ENCODE assay signal across 23 mouse cellular contexts in the genomic region with DNA sequence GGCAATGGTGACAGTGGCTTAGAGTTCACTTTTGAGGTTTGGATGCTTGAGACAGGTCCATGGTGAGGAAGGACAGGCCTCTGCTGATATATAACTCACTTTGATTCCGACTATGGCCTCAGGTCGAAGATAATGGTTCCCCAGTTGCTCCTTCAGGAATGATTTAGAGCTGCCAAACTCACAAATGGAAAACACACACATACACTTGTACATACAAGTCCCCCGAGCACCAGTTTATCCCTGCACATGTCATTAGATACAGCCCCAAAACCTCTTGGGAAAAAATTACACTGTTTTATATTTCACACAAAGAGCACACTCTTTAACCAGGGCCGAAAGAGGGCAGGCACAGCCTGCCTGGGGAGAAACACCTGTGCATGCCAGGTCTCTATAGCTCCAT. TPM values are rescaled to one million over a fixed set of nuclear protein-coding genes. Genes with fewer than 3 reads are reported as not detected.
"Had no signal": no experiment of that assay in that cellular context is flagged by ENCODE, and none has a peak within 500 bp of the region (broad histone marks: within the 10 kb centered on the region; RNA-seq: fewer than 3 reads in every experiment).

No protein-coding gene starts in this region.

- ATAC-seq: intestine, embryonic 15.5 days; liver, postnatal 0 days; lung, postnatal 0 days; midbrain, embryonic 15.5 days had no signal

- H3K27ac ChIP-seq: intestine, embryonic 15.5 days; kidney, postnatal 0 days; left cerebral cortex, adult 2 months; limb, embryonic 15.5 days; liver, embryonic 14.5 days; midbrain, embryonic 12.5 days; midbrain, embryonic 15.5 days; neural tube, embryonic 12.5 days; neural tube, embryonic 15.5 days; stomach, embryonic 15.5 days had no signal

- DNase-seq: kidney, postnatal 25 days; layer of hippocampus, postnatal 36 days; liver, postnatal 0 days; lung, embryonic 14.5 days; lung, postnatal 36 days; right cerebral cortex, adult 18-20 months; right cerebral cortex, postnatal 14 days; right cerebral cortex, postnatal 4 days; thymus, adult 2 months; thymus, postnatal 14 days had no signal

- H3K4me2 ChIP-seq: intestine, embryonic 15.5 days; limb, embryonic 15.5 days; liver, embryonic 11.5 days; lung, embryonic 14.5 days; midbrain, embryonic 12.5 days; midbrain, embryonic 15.5 days; neural tube, embryonic 12.5 days; neural tube, embryonic 15.5 days; stomach, embryonic 15.5 days had no signal

- H3K4me1 ChIP-seq: intestine, embryonic 15.5 days; megakaryocyte, embryonic 14.5 days; midbrain, embryonic 12.5 days; midbrain, embryonic 15.5 days; neural tube, embryonic 12.5 days; stomach, embryonic 15.5 days had no signal

- H3K36me3 ChIP-seq: intestine, embryonic 15.5 days; limb, embryonic 15.5 days; midbrain, embryonic 12.5 days; midbrain, embryonic 15.5 days; neural tube, embryonic 12.5 days; neural tube, embryonic 15.5 days; stomach, embryonic 15.5 days had no signal

- H3K9ac ChIP-seq: intestine, embryonic 15.5 days; limb, embryonic 15.5 days; liver, embryonic 14.5 days; liver, postnatal 0 days; lung, embryonic 14.5 days; midbrain, embryonic 12.5 days; midbrain, embryonic 15.5 days; neural tube, embryonic 12.5 days; neural tube, embryonic 15.5 days; stomach, embryonic 15.5 days had no signal

- H3K27me3 ChIP-seq: intestine, embryonic 15.5 days; limb, embryonic 15.5 days; megakaryocyte, embryonic 14.5 days; midbrain, embryonic 12.5 days; midbrain, embryonic 15.5 days; neural tube, embryonic 12.5 days; neural tube, embryonic 15.5 days; stomach, embryonic 15.5 days had no signal

- H3K4me3 ChIP-seq: intestine, embryonic 15.5 days; left cerebral cortex, adult 2 months; limb, embryonic 15.5 days; megakaryocyte, embryonic 14.5 days; midbrain, embryonic 12.5 days; midbrain, embryonic 15.5 days; neural tube, embryonic 12.5 days; neural tube, embryonic 15.5 days; stomach, embryonic 15.5 days had no signal

- H3K9me3 ChIP-seq: intestine, embryonic 15.5 days; limb, embryonic 15.5 days; midbrain, embryonic 12.5 days; midbrain, embryonic 15.5 days; neural tube, embryonic 12.5 days; neural tube, embryonic 15.5 days; stomach, embryonic 15.5 days had no signal

RNA-seq across cellular contexts. Expression of a gene that starts 14.1 kb away (rescaled TPM):
- polyA plus RNA-seq: lung, postnatal 0 days had no signal
